Mouse (Mus musculus) E14TG2a.4 (cell line): ENCODE measurements around the gene Polr2h.

Experiments used
- CTCF ChIP-seq: conservative IDR thresholded peaks from 2 replicates; pipeline ENCODE4 v1.5.1; 2014; ENCODE audit warnings: low read length
- NANOG ChIP-seq: IDR thresholded peaks from 2 replicates; pipeline ENCODE4 v1.6.1; 2014; ENCODE audit warnings: borderline replicate concordance, low read length, mixed read lengths

GRCm38 (mm10) chr16:20703699-20704400, 13.6 kb upstream of the Polr2h start:
- no peak for TF ChIP-seq CTCF
- no peak for TF ChIP-seq NANOG
